Mouse (Mus musculus) kidney, adult 2 months (tissue): Measurements from ENCODE around the gene Ercc2.

Experiments
- CTCF ChIP-seq: fragments of 200-500 bp; conservative IDR thresholded peaks from 2 replicates; pipeline ENCODE4 v1.5.1; 2011; ENCODE audit warnings: low read depth, mild to moderate bottlenecking, control low read depth, low read length, moderate library complexity, mixed read lengths; ENCODE audit not compliant: insufficient read depth, insufficient read length
- POLR2A ChIP-seq: fragments of 200-500 bp; IDR thresholded peaks from one replicate; pipeline ENCODE4 v1.6.1; 2011; ENCODE audit warnings: low read depth, low read length, control low read depth

- TF ChIP-seq POLR2A (no peak), CTCF (no peak)
These were observed 55.2 kb downstream of the Ercc2 start for GRCm38 (mm10) chr7:19437048-19437447.
